Mouse (Mus musculus) forebrain, embryonic 14.5 days (tissue): ENCODE measurements at regions not wholly inside any gene's neighbourhood (a gene's known extent, or its start where the extent isn't known, plus 50 kb on each side); places are given as distances from the start of the nearest gene placed in this dataset.
A peak's percentile ranks its signal among the peaks of the same experiment; 100 is the strongest.
"Not testable (repeated sequence)": the region's sequence is repeated elsewhere in the genome, so short reads cannot be mapped to it uniquely, and the experiment has no call there.

Experiments
- ATAC-seq: fragments of 200-750 bp; cut with Nextera tagmentation; 2 replicates; pipeline ENCODE4 v1.8.0; 2017; ENCODE audit warnings: mild to moderate bottlenecking, moderate library complexity
- DNase-seq: peaks from one replicate; pipeline ENCODE4 v3.0.0-alpha.2; 2015; ENCODE audit warnings: low spot score
- H3K27ac ChIP-seq: fragments of 300-500 bp; sonication (generic); 2 replicates; pipeline ENCODE4 v1.5.1; 2014; ENCODE audit warnings: low read depth, mild to moderate bottlenecking, control low read depth, low read length, moderate library complexity
- H3K27me3 ChIP-seq: fragments of 300-500 bp; sonication (generic); replicated peaks from 2 replicates; pipeline ENCODE4 v1.6.1; 2014; ENCODE audit warnings: low read length, control low read depth, mixed read lengths; ENCODE audit not compliant: control insufficient read depth, insufficient read depth
- H3K36me3 ChIP-seq: fragments of 300-500 bp; sonication (generic); 2 replicates; pipeline ENCODE4 v1.6.1; 2014; ENCODE audit warnings: low read length, control low read depth; ENCODE audit not compliant: control insufficient read depth, insufficient read depth
- H3K4me1 ChIP-seq: fragments of 300-500 bp; sonication (generic); 2 replicates; pipeline ENCODE4 v1.6.1; 2014; ENCODE audit warnings: antibody characterized with exemption, low read length, control low read depth; ENCODE audit not compliant: control insufficient read depth, insufficient read depth
- H3K4me2 ChIP-seq: fragments of 300-500 bp; sonication (generic); 2 replicates; pipeline ENCODE4 v1.6.1; 2014; ENCODE audit warnings: mild to moderate bottlenecking, control low read depth, low read length
- H3K4me3 ChIP-seq: fragments of 300-500 bp; sonication (generic); 2 replicates; pipeline ENCODE4 v1.5.1; 2014; ENCODE audit warnings: low read depth, low read length, control low read depth
- H3K9ac ChIP-seq: fragments of 300-500 bp; sonication (generic); 2 replicates; pipeline ENCODE4 v1.6.1; 2014; ENCODE audit warnings: mild to moderate bottlenecking, low read length, control low read depth, moderate library complexity
- H3K9me3 ChIP-seq: fragments of 300-500 bp; sonication (generic); replicated peaks from 2 replicates; pipeline ENCODE4 v1.6.1; 2016; ENCODE audit warnings: low read length, control low read depth, mixed read lengths; ENCODE audit not compliant: control insufficient read depth
- WGBS: fragments of 180-500 bp; shearing (Covaris S2); extraction: QIAGEN DNeasy Blood & Tissue Kit; methylation state at CpG from one replicate; pipeline ENCODE4 v1.1.7; 2014; 5-methylcytosine and 5-hydroxymethylcytosine counted together

DNA sequence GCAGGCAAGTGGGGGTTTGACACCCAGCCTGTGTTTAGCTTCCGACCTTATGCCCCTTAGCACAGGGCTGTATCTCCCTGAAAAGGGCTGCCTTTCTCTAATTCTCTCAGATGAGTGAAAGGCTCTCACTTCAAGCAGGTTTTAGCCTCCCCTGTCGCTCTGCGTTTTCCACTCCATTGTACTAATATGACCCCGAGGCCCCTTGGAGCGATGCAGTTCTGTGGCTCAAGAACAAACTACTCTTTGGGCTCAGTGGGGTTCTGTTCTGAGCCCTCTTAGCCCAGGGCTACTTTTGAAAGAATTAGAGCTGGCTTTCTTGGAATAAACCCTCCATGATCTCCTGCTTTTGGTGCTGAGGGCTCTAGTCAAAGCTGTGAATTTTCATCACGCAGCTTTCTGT, 53.4 kb upstream of the Castor2 start:
- WGBS = 11% methylated on average over 6 of the region's 6 CpGs
- Histone ChIP-seq H3K4me2 (no peak overlapping the region), H3K9ac (no peak overlapping the region), H3K27ac (no peak overlapping the region), H3K36me3 (no peaks in the 10 kb centered on the region), H3K4me3 (no peak overlapping the region), H3K9me3 (no peaks in the 10 kb centered on the region), H3K4me1 (no peaks in the 10 kb centered on the region), H3K27me3 (no peaks in the 10 kb centered on the region)
- ATAC-seq = no peak
- peak; percentile 10 for DNase-seq

GRCm38 (mm10) chr5:134042938-134043337, 56.6 kb upstream of the Castor2 start:
- H3K4me2 ChIP-seq, H3K4me3 ChIP-seq, H3K27me3 ChIP-seq, H3K9ac ChIP-seq, DNase-seq, ATAC-seq, H3K36me3 ChIP-seq, H3K9me3 ChIP-seq, H3K27ac ChIP-seq, H3K4me1 ChIP-seq: not testable (repeated sequence)
- WGBS = 91% methylated on average over 1 of the region's 2 CpGs

DNA sequence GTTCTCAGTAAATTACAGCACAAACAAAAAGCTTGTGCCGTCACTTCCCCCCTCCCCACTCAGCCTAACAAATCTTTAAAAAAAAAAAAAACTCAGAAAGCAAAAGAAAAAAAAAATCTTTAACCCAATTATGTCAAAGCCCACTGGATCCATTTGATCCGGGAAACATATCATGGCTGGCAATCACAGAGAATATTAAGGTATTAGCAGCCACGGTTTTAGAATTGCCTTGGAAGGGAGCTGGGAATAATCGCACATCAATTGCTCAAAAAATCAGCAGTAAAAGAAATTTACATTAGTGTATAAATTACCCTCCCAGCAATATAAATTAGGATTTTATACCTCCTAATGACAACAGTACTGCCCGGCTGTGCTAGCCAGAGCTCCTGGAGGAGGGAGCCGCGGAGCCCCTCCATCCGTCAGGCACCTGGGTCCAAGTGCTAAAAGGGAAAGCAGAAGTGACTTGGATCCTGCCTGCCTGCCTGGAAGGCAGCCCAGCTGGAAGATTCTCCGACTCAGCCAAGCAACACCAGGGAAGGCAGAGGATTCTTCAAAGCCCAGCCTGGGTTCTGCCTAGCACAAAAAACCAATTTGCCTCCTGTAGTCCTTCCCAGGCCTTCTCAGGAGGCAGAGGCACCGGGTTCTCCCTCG, 72.1 kb upstream of the Castor2 start:
- WGBS = 31% methylated on average over 11 of the region's 11 CpGs
- H3K4me3 ChIP-seq = no peak overlapping the region
- no peaks in the 10 kb centered on the region for H3K36me3 ChIP-seq
- DNase-seq (peak; percentile 77), ATAC-seq (peak; percentile 57; the same call in 1 of the 2 replicates)
- no peak overlapping the region for H3K4me2 ChIP-seq
- H3K9ac ChIP-seq = peak overlapping the region; percentile 29; the same call in 1 of the 2 replicates
- peaks cover 3% of the 10 kb centered on the region for H3K4me1 ChIP-seq
- peak overlapping the region; percentile 77 for H3K27ac ChIP-seq
- no peaks in the 10 kb centered on the region for H3K9me3 ChIP-seq
- H3K27me3 ChIP-seq = no peaks in the 10 kb centered on the region

GRCm38 (mm10) chr5:134019651-134020432, 79.7 kb upstream of the Castor2 start:
- Histone ChIP-seq H3K4me1 (peaks cover 7% of the 10 kb centered on the region), H3K4me2 (0 out of 2 replicates have a peak overlapping the region, but pooled peaks have one; percentile 16), H3K27me3 (no peaks in the 10 kb centered on the region), H3K36me3 (no peaks in the 10 kb centered on the region), H3K9me3 (no peaks in the 10 kb centered on the region), H3K27ac (peak overlapping the region; percentile 60; the same call in 1 of the 2 replicates), H3K4me3 (no peak overlapping the region), H3K9ac (no peak overlapping the region)
- 27% methylated on average over 13 of the region's 13 CpGs for WGBS
- DNase-seq = peak; percentile 75
- peak; percentile 72 for ATAC-seq

GRCm38 (mm10) chr5:134014257-134015163, 85.0 kb upstream of the Castor2 start:
- no peaks in the 10 kb centered on the region for H3K9me3 ChIP-seq
- no peaks in the 10 kb centered on the region for H3K27me3 ChIP-seq
- WGBS = 22% methylated on average over 13 of the region's 13 CpGs
- H3K36me3 ChIP-seq = no peaks in the 10 kb centered on the region
- H3K4me2 ChIP-seq = 0 out of 2 replicates have a peak overlapping the region, but pooled peaks have one; percentile 2
- H3K4me3 ChIP-seq = no peak overlapping the region
- H3K4me1 ChIP-seq = peaks cover 14% of the 10 kb centered on the region
- H3K9ac ChIP-seq = no peak overlapping the region
- peak overlapping the region; percentile 85 for H3K27ac ChIP-seq
- ATAC-seq = peak; percentile 90
- peak; percentile 93 for DNase-seq

GRCm38 (mm10) chr5:134013206-134013605, 86.3 kb upstream of the Castor2 start:
- Histone ChIP-seq H3K27me3 (no peaks in the 10 kb centered on the region), H3K9ac (no peak overlapping the region), H3K4me2 (no peak overlapping the region), H3K4me3 (no peak overlapping the region), H3K36me3 (no peaks in the 10 kb centered on the region), H3K27ac (no peak overlapping the region), H3K4me1 (peaks cover 14% of the 10 kb centered on the region), H3K9me3 (no peaks in the 10 kb centered on the region)
- no peak for DNase-seq
- ATAC-seq = no peak
- WGBS = 90% methylated on average over 8 of the region's 8 CpGs

DNA sequence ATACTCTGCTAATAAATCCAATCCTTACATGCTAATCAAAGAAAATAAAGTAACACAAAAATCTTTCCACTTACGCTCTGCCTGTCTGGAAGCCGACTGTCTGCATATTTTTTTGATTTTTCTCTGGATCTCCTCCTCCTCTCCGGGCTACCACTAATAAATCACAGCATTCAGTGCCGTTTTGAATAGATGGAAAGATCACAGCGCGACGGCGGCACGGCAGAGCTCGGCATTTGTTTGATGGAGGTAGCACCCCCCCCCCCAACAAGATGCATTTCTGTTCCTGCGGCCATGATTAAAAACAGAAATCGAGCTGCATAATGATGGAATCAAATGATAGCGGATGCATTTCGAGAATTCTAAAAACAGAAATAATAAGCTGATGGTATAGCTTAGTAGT, 89.7 kb upstream of the Castor2 start:
- Histone ChIP-seq H3K4me1 (peaks cover 11% of the 10 kb centered on the region), H3K9ac (no peak overlapping the region), H3K4me2 (no peak overlapping the region), H3K27me3 (no peaks in the 10 kb centered on the region), H3K27ac (no peak overlapping the region), H3K4me3 (no peak overlapping the region), H3K9me3 (no peaks in the 10 kb centered on the region), H3K36me3 (no peaks in the 10 kb centered on the region)
- 78% methylated on average over 14 of the region's 14 CpGs for WGBS
- ATAC-seq = no peak
- no peak for DNase-seq

GRCm38 (mm10) chr5:134007127-134007771, 92.3 kb upstream of the Castor2 start:
- Histone ChIP-seq H3K27me3 (no peaks in the 10 kb centered on the region), H3K4me2 (no peak overlapping the region), H3K36me3 (no peaks in the 10 kb centered on the region), H3K4me3 (no peak overlapping the region), H3K9me3 (0 out of 2 replicates have a peak, but pooled peaks cover 2% of the 10 kb centered on the region), H3K9ac (no peak overlapping the region), H3K27ac (peak overlapping the region; percentile 46; the same call in 1 of the 2 replicates), H3K4me1 (0 out of 2 replicates have a peak, but pooled peaks cover 4% of the 10 kb centered on the region)
- WGBS = 23% methylated on average over 3 of the region's 3 CpGs
- ATAC-seq = peak; percentile 60
- DNase-seq = no peak
